Mouse (Mus musculus) gastrocnemius, postnatal 14 days (tissue): ENCODE results near the gene Smarcb1. TPM values are rescaled to one million over a fixed set of nuclear protein-coding genes. Genes with fewer than 3 reads are reported as not detected.

Source experiments
- total RNA-seq, 2 experiments: library from RNA; stranded (reverse); gene quantifications; 2 replicates each; pipeline ENCODE4 v1.2.3; 2021

Smarcb1 gene
- total RNA-seq, 2 experiments from 2014 or later: 17.7 to 28.0 TPM

Other genes starting within 250 kb of the Smarcb1 start
- 10 to 100 TPM in 1 of 2 experiments, 1 to 10 TPM in 1; 9.6 to 10.9 TPM for gene Cabin1, start 157.3 kb downstream of the Smarcb1 start, total RNA-seq
- gene Ddt, start 148.2 kb downstream of the Smarcb1 start, total RNA-seq: 10 to 100 TPM; 36.8 to 39.9 TPM
- gene Gm20441, start 140.7 kb downstream of the Smarcb1 start, total RNA-seq: not detected
- gene Gstt3, start 140.2 kb downstream of the Smarcb1 start, total RNA-seq: 1 to 10 TPM; 5.3 to 7.5 TPM
- gene Gstt1, start 123.0 kb downstream of the Smarcb1 start, total RNA-seq: 1 to 10 TPM; 7.0 to 8.2 TPM
- gene Gstt4, start 99.1 kb downstream of the Smarcb1 start, total RNA-seq: not detected
- gene Gstt2, start 84.2 kb downstream of the Smarcb1 start, total RNA-seq: 1 to 10 TPM; 5.6 to 6.9 TPM
- 100 to 1,000 TPM; 155 to 170 TPM for gene Mif, start 61.4 kb downstream of the Smarcb1 start, total RNA-seq
- not detected for gene Derl3, start 28.2 kb downstream of the Smarcb1 start, total RNA-seq
- gene Chchd10, start 11.5 kb upstream of the Smarcb1 start, total RNA-seq: 1,000 to 10,000 TPM in 1 of 2 experiments, 100 to 1,000 TPM in 1; 861 to 1,001 TPM
- gene Mmp11, start 14.9 kb upstream of the Smarcb1 start, total RNA-seq: 1 to 10 TPM; 3.5 to 4.8 TPM
- not detected for gene Gm867, start 19.1 kb upstream of the Smarcb1 start, total RNA-seq
- gene Vpreb3, start 21.4 kb upstream of the Smarcb1 start, total RNA-seq: not detected
- not detected for gene Gm5134, start 32.9 kb upstream of the Smarcb1 start, total RNA-seq
- 1 to 10 TPM; 7.5 TPM for gene Zfp280b, start 111.0 kb upstream of the Smarcb1 start, total RNA-seq
- gene Slc5a4b, start 189.3 kb upstream of the Smarcb1 start, total RNA-seq: not detected
- gene Slc5a4a, start 225.8 kb upstream of the Smarcb1 start, total RNA-seq: not detected